Mouse (Mus musculus) cortical plate, adult 2 months (tissue): ENCODE results near the gene Pnkd.

ENCODE experiments used
- CTCF ChIP-seq: fragments of 200-500 bp; IDR thresholded peaks from 2 replicates; pipeline ENCODE4 v1.5.1; 2011; ENCODE audit warnings: mild to moderate bottlenecking, control low read depth, low read length; ENCODE audit not compliant: insufficient read depth; ENCODE audit errors: extremely low read depth
- POLR2A ChIP-seq: fragments of 200-500 bp; IDR thresholded peaks from 2 replicates; pipeline ENCODE4 v1.6.1; 2011; ENCODE audit warnings: mild to moderate bottlenecking, low read length, control low read depth; ENCODE audit not compliant: insufficient read depth; ENCODE audit errors: extremely low read depth

- no peak for TF ChIP-seq CTCF
- no peak for TF ChIP-seq POLR2A
Observed at GRCm38 (mm10) chr1:74304946-74305345, 20.2 kb downstream of the Pnkd start.
